Mouse (Mus musculus) limb, embryonic 14.5 days (tissue): ENCODE results near the gene Hist1h2bp. TPM values are rescaled to one million over a fixed set of nuclear protein-coding genes. Genes with fewer than 3 reads are reported as not detected.
"Not testable (repeated sequence)": the region's sequence is repeated elsewhere in the genome, so short reads cannot be mapped to it uniquely, and the experiment has no call there.

Source experiments
- ATAC-seq: fragments of 200-750 bp; cut with Nextera tagmentation; 2 replicates; pipeline ENCODE4 v1.8.0; 2017; ENCODE audit warnings: low read depth, moderate number of reproducible peaks, moderate TSS enrichment; ENCODE audit not compliant: low FRiP score
- DNase-seq: peaks from one replicate; pipeline ENCODE4 v3.0.0-alpha.2; 2015; ENCODE audit warnings: low spot score
- H3K27ac ChIP-seq: fragments of 300-500 bp; sonication (generic); replicated peaks from 2 replicates; pipeline ENCODE4 v1.5.1; 2014; ENCODE audit warnings: low read depth, mild to moderate bottlenecking, low read length, moderate library complexity, mixed read lengths
- H3K27me3 ChIP-seq: fragments of 300-500 bp; sonication (generic); 2 replicates; pipeline ENCODE4 v1.6.1; 2014; ENCODE audit warnings: low read length, mixed read lengths; ENCODE audit not compliant: control insufficient read depth, insufficient read depth
- H3K36me3 ChIP-seq: fragments of 300-500 bp; sonication (generic); 2 replicates; pipeline ENCODE4 v1.6.1; 2014; ENCODE audit warnings: mild to moderate bottlenecking, low read length, moderate library complexity, mixed read lengths; ENCODE audit not compliant: control insufficient read depth, insufficient read depth
- H3K4me1 ChIP-seq: fragments of 300-500 bp; sonication (generic); 2 replicates; pipeline ENCODE4 v1.6.1; 2014; ENCODE audit warnings: antibody characterized with exemption, low read length, mixed read lengths; ENCODE audit not compliant: control insufficient read depth, insufficient read depth
- H3K4me2 ChIP-seq: fragments of 300-500 bp; sonication (generic); replicated peaks from 2 replicates; pipeline ENCODE4 v1.6.1; 2014; ENCODE audit warnings: low read depth, mild to moderate bottlenecking, low read length, moderate library complexity; ENCODE audit not compliant: severe bottlenecking
- H3K4me3 ChIP-seq: fragments of 300-500 bp; sonication (generic); replicated peaks from 2 replicates; pipeline ENCODE4 v1.5.1; 2014; ENCODE audit warnings: low read length
- H3K9ac ChIP-seq: fragments of 300-500 bp; sonication (generic); 2 replicates; pipeline ENCODE4 v1.6.1; 2014; ENCODE audit warnings: mild to moderate bottlenecking, low read depth, low read length, moderate library complexity; ENCODE audit not compliant: severe bottlenecking
- H3K9me3 ChIP-seq: fragments of 300-500 bp; sonication (generic); 2 replicates; pipeline ENCODE4 v1.6.1; 2016; ENCODE audit warnings: low read length; ENCODE audit not compliant: control insufficient read depth
- POLR2A ChIP-seq: fragments of 200-500 bp; IDR thresholded peaks from 2 replicates; pipeline ENCODE4 v1.8.0; 2012; ENCODE audit warnings: inconsistent platforms, mild to moderate bottlenecking, moderate library complexity, borderline replicate concordance; ENCODE audit not compliant: insufficient read depth, insufficient read length; ENCODE audit errors: extremely low read depth
- WGBS: fragments of 180-500 bp; shearing (Covaris S2); extraction: QIAGEN DNeasy Blood & Tissue Kit; methylation state at CpG from one replicate; pipeline ENCODE4 v1.1.7; 2014; 5-methylcytosine and 5-hydroxymethylcytosine counted together
- polyA plus RNA-seq, 2 experiments: library from polyadenylated mRNA; depleted of rRNA in 1 of 2; stranded (reverse) in 1 of 2; unstranded in 1 of 2; fragments of >200 nt; fragmentation: Nextera tagmentation in 1 of 2; extraction: Ambion mirVana in 1 of 2; gene quantifications; 2 replicates each; pipeline versions ENCODE4 v1.2.1 to v1.2.3; 2012 to 2014

Hist1h2bp gene
- polyA plus RNA-seq, 2 experiments = 1.8 to 1.9 TPM

DNA sequence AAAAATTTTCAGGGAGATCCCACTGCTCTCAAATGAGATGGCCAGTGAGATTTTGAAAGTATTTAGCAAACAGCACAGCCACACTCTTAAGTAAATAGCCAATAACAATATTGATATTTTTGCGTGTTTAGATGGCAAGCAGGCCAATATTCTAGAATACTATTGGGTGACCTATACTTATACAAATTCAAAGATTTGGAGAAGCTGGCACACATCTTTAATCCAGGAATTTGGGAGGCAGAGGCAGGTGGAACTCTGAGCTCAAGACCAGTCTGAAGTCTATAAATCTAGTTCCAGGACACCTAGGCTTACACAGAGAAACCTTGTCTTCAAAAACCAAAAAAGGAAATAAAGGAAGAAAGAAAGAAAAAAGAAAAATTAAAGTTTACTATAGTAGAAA lies 5.6 kb upstream of the Hist1h2bp start:
- ATAC-seq (no peak), DNase-seq (no peak)
- no peak for TF ChIP-seq POLR2A
- Histone ChIP-seq H3K9me3 (no peaks in the 10 kb centered on the region), H3K4me3 (no peak overlapping the region), H3K4me1 (peaks cover 20% of the 10 kb centered on the region), H3K36me3 (no peaks in the 10 kb centered on the region), H3K9ac (no peak overlapping the region), H3K27me3 (no peaks in the 10 kb centered on the region), H3K27ac (peak overlapping the region; percentile 92; the same call in 1 of the 2 replicates), H3K4me2 (no peak overlapping the region)
- WGBS = 87% methylated on average over 1 of the region's 1 CpGs

DNA sequence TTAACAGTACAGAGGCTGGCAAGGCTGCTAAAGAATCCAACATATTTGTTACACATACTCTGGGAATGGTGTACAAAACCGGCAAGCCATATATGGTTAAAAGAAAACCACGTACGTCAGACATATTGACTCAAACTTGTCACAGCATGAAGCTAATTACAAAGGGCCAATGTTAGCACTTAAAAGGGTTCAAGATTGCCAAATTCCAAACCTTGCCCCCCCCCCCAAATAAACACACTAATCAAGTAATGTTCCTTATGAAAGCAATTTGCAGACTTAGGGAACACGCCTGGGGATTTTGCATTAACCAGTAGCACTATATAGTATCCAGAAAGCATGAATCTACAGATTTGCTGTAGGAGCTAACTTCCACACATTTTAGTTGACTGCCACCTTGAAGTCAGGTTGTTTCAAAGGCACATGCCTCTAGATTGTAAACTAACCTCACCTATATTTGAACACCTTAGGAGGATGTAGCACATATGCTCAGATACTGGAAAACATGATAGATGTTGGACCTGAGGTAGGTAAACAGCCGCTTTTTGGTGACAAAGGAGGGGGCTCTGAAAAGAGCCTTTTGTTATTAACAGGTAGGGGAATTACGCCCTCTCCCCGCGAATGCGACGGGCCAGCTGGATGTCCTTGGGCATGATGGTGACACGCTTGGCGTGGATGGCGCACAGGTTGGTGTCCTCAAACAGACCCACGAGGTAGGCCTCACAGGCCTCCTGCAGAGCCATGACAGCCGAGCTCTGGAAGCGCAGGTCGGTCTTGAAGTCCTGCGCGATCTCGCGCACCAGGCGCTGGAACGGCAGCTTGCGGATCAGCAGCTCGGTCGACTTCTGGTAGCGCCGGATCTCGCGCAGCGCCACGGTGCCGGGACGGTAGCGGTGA lies 4.7 kb upstream of the Hist1h2bp start:
- DNase-seq = peak; percentile 63
- TF ChIP-seq POLR2A = peak; percentile 73; the same call in 1 of the 2 replicates
- not testable (repeated sequence) for ATAC-seq, H3K36me3 ChIP-seq, H3K27me3 ChIP-seq, H3K9me3 ChIP-seq
- peak overlapping the region; percentile 36 for H3K4me3 ChIP-seq
- peak overlapping the region; percentile 72 for H3K4me2 ChIP-seq
- peaks cover 20% of the 10 kb centered on the region for H3K4me1 ChIP-seq
- H3K27ac ChIP-seq = peak overlapping the region; percentile 93
- peak overlapping the region; percentile 60 for H3K9ac ChIP-seq
- under 1% methylated on average over 13 of the region's 35 CpGs for WGBS

DNA sequence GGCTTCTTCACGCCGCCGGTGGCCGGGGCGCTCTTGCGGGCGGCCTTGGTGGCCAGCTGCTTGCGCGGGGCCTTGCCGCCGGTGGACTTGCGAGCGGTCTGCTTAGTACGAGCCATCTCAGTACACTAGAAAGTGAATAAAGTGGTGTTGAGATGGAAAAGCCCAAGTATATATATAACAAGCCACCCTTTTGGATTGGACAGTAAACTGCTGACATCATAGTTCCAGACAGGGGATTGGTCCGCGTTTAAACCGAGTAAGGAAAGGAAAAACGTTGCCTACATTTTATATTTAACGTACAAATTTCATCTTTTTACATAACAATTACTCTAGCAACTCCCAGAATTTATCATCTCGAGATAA lies 4.0 kb upstream of the Hist1h2bp start, which contains the start of gene Hist1h3i:
Gene Hist1h3i, minus strand, starts transcription at position 116 of the 363 bp plus-strand sequence.
- Histone ChIP-seq H3K27ac (peak within 1 kb of the TSS; percentile 93), H3K4me2 (peak within 1 kb of the TSS; percentile 72), H3K9ac (peak within 1 kb of the TSS; percentile 60), H3K4me3 (peak within 1 kb of the TSS; percentile 36), H3K4me1 (peaks cover 21% of the 10 kb centered on the region), H3K27me3 (no peaks in the 10 kb centered on the region), H3K9me3 (no peaks in the 10 kb centered on the region), H3K36me3 (no peaks in the 10 kb centered on the region)
- DNase-seq = peak; percentile 97
- 1% methylated on average over 13 of the region's 20 CpGs for WGBS
- 0 out of 2 replicates have a peak, but pooled peaks have one; percentile 29 for TF ChIP-seq POLR2A
- ATAC-seq = peak; percentile 76

DNA sequence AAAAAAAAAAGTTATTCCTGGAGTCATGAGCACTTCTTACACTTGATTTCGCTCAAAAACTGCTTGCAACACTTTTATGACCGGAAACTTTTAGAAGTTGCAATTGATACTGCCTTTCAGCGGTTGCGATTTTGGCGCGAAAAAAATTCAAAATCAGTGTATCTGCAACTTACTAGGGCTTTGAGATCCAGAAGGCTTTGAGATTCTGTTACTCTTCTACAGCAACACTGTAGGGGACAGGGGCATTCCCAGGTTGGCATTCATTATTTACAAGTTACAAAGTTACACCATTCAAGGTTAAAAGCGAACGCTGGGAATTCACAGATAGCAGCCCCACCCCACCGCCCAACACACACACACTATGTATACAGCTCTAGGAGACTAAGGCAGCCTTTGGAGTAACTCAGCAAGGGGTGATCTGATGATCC lies 3.5 kb upstream of the Hist1h2bp start:
- H3K9me3 ChIP-seq = no peaks in the 10 kb centered on the region
- H3K27me3 ChIP-seq = no peaks in the 10 kb centered on the region
- TF ChIP-seq POLR2A = no peak
- H3K4me3 ChIP-seq = peak overlapping the region; percentile 36
- no peaks in the 10 kb centered on the region for H3K36me3 ChIP-seq
- peak overlapping the region; percentile 72 for H3K4me2 ChIP-seq
- peaks cover 20% of the 10 kb centered on the region for H3K4me1 ChIP-seq
- ATAC-seq (no peak), DNase-seq (peak; percentile 72)
- WGBS = 2% methylated on average over 9 of the region's 9 CpGs
- H3K9ac ChIP-seq = peak overlapping the region; percentile 52
- peak overlapping the region; percentile 93 for H3K27ac ChIP-seq

DNA sequence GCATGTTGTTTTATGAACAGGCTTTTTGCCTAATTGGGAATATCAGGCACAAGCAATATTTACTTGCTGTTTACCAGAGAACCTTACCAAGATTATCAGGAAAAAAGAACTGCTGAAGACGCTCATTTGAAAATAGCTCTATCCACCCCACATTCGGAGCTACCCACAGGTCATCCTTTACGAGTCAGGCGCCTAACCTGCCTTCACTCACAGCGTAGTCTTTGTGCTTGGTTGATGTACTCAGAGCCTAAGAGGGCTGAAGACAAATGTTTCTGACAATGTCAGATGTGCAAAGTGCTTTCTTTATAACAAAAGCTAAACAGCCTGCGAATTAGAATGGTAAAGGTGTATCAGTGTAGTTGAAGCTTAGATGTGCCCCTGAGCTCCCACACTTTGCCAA lies 3.0 kb upstream of the Hist1h2bp start:
- WGBS = 27% methylated on average over 6 of the region's 6 CpGs
- peak overlapping the region; percentile 93 for H3K27ac ChIP-seq
- H3K9ac ChIP-seq = peak overlapping the region; percentile 52
- peak overlapping the region; percentile 36; the same call in 1 of the 2 replicates for H3K4me3 ChIP-seq
- no peaks in the 10 kb centered on the region for H3K27me3 ChIP-seq
- H3K4me2 ChIP-seq = peak overlapping the region; percentile 72
- DNase-seq (no peak), ATAC-seq (no peak)
- H3K4me1 ChIP-seq = peaks cover 20% of the 10 kb centered on the region
- no peaks in the 10 kb centered on the region for H3K9me3 ChIP-seq
- TF ChIP-seq POLR2A = no peak
- H3K36me3 ChIP-seq = no peaks in the 10 kb centered on the region
